Mouse (Mus musculus) heart, embryonic 14.5 days (tissue): Measurements from ENCODE around the gene Ccer2. TPM values are rescaled to one million over a fixed set of nuclear protein-coding genes. Genes with fewer than 3 reads are reported as not detected.

Experiments
- ATAC-seq: fragments of 200-750 bp; cut with Nextera tagmentation; 2 replicates; pipeline ENCODE4 v1.8.0; 2017; ENCODE audit warnings: low read depth, moderate TSS enrichment; ENCODE audit not compliant: insufficient number of reproducible peaks, insufficient read depth, low FRiP score
- H3K27ac ChIP-seq, 2 experiments: fragments of 200-500 bp in 1 of 2; fragments of 300-500 bp in 1 of 2; sonication (generic) in 1 of 2; replicated peaks in 1 of 2; 2 replicates each; pipeline ENCODE4 v1.5.1; 2012 to 2014; ENCODE audit warnings: low read depth in 2 of 2, low read length in 2 of 2, control low read depth in 1 of 2, mild to moderate bottlenecking in 1 of 2, mixed read lengths in 1 of 2; ENCODE audit not compliant: control insufficient read depth in 1 of 2, insufficient read depth in 1 of 2
- H3K27me3 ChIP-seq: fragments of 300-500 bp; sonication (generic); 2 replicates; pipeline ENCODE4 v1.6.1; 2014; ENCODE audit warnings: mild to moderate bottlenecking, low read length, control low read depth; ENCODE audit not compliant: control insufficient read depth, insufficient read depth
- H3K36me3 ChIP-seq: fragments of 300-500 bp; sonication (generic); 2 replicates; pipeline ENCODE4 v1.6.1; 2014; ENCODE audit warnings: mild to moderate bottlenecking, control low read depth, low read length, mixed read lengths; ENCODE audit not compliant: control insufficient read depth, insufficient read depth
- H3K4me1 ChIP-seq, 2 experiments: fragments of 200-500 bp in 1 of 2; fragments of 300-500 bp in 1 of 2; sonication (generic) in 1 of 2; 2 replicates each; pipeline ENCODE4 v1.6.1; 2012 to 2014; ENCODE audit warnings: low read length in 2 of 2, control low read depth in 1 of 2, mixed read lengths in 1 of 2; ENCODE audit not compliant: control insufficient read depth in 2 of 2, insufficient read depth in 2 of 2
- H3K4me2 ChIP-seq: fragments of 300-500 bp; sonication (generic); 2 replicates; pipeline ENCODE4 v1.6.1; 2014; ENCODE audit warnings: mild to moderate bottlenecking, low read length
- H3K4me3 ChIP-seq, 2 experiments: fragments of 200-500 bp in 1 of 2; fragments of 300-500 bp in 1 of 2; sonication (generic) in 1 of 2; 2 replicates each; pipeline ENCODE4 v1.5.1; 2012 to 2014; ENCODE audit warnings: low read length in 2 of 2, mild to moderate bottlenecking in 2 of 2, control low read depth in 1 of 2, low read depth in 1 of 2, moderate library complexity in 1 of 2; ENCODE audit not compliant: control insufficient read depth in 1 of 2, insufficient read depth in 1 of 2
- H3K9ac ChIP-seq: fragments of 300-500 bp; sonication (generic); 2 replicates; pipeline ENCODE4 v1.6.1; 2014; ENCODE audit warnings: mild to moderate bottlenecking, low read length
- H3K9me3 ChIP-seq: fragments of 300-500 bp; sonication (generic); 2 replicates; pipeline ENCODE4 v1.6.1; 2016; ENCODE audit warnings: low read length, control low read depth; ENCODE audit not compliant: control insufficient read depth
- WGBS: fragments of 180-500 bp; shearing (Covaris S2); extraction: QIAGEN DNeasy Blood & Tissue Kit; methylation state at CpG from one replicate; pipeline ENCODE4 v1.1.7; 2014; 5-methylcytosine and 5-hydroxymethylcytosine counted together
- polyA plus RNA-seq: library from polyadenylated mRNA; unstranded; fragments of >200 nt; fragmentation: Nextera tagmentation; extraction: Ambion mirVana; gene quantifications from 2 replicates; pipeline ENCODE4 v1.2.1, GENCODE M21; 2014

Gene Ccer2
- polyA plus RNA-seq, 1 experiment from 2014 or later, result not detected

DNA sequence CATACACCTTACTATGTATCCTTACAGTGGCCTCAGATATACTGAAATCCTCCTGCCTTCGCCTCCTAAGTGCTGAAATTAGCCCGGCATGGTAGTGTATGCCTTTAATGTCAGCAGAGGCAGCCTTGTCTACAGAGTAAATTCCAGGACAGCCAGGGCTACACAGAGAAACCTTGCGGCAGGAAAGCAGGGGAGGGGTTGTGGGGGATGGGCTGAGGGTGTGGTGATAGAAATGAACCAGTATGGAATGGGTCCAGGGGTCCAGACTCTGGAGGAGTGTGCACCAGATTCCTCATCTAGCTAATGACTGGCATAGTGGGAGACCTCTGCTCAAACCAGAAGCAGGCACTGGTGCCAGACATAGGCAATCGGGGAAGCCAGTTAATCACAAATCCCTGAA, 36.8 kb upstream of the Ccer2 start:
- ATAC-seq, result no peak
- WGBS, result 23% methylated on average over 4 of the region's 4 CpGs
- Histone ChIP-seq H3K27me3 (no peaks in the 10 kb centered on the region), H3K4me2 (0 out of 2 replicates have a peak overlapping the region, but pooled peaks have one; percentile 4), H3K4me3 (no peak overlapping the region), H3K9me3 (no peaks in the 10 kb centered on the region), H3K36me3 (no peaks in the 10 kb centered on the region; the same call in 1 of the 2 replicates), H3K9ac (no peak overlapping the region), H3K27ac (no peak overlapping the region), H3K4me1 (peaks cover 14 to 17% of the 10 kb centered on the region in 2 experiments)

DNA sequence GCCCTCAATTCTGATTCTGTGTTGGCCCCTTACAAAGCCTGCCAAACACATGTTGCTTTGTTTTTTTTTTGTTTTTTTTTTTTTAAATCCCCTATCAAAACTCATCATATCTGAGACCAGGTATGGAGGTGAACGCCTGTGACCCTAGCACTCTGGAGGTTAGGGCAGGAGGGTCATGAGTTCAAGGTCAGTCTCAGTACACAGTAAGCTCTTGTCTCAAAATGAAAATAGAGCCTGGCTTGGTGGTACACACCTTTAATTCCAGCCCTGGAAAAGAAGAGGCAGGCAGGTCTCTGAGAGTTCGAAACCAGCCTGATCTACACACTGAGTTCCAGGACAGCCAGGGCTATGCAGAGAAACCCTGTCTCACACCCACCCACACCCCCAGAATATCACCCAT, 36.3 kb upstream of the Ccer2 start:
- no peak overlapping the region for H3K4me2 ChIP-seq
- H3K9me3 ChIP-seq, result no peaks in the 10 kb centered on the region
- H3K27ac ChIP-seq, result no peak overlapping the region
- H3K9ac ChIP-seq, result no peak overlapping the region
- H3K36me3 ChIP-seq, result peaks cover 3% of the 10 kb centered on the region; the same call in 1 of the 2 replicates
- WGBS, result 71% methylated on average over 2 of the region's 2 CpGs
- peaks cover 9 to 16% of the 10 kb centered on the region in 2 experiments for H3K4me1 ChIP-seq
- ATAC-seq, result no peak
- H3K4me3 ChIP-seq, result no peak overlapping the region
- no peaks in the 10 kb centered on the region for H3K27me3 ChIP-seq

DNA sequence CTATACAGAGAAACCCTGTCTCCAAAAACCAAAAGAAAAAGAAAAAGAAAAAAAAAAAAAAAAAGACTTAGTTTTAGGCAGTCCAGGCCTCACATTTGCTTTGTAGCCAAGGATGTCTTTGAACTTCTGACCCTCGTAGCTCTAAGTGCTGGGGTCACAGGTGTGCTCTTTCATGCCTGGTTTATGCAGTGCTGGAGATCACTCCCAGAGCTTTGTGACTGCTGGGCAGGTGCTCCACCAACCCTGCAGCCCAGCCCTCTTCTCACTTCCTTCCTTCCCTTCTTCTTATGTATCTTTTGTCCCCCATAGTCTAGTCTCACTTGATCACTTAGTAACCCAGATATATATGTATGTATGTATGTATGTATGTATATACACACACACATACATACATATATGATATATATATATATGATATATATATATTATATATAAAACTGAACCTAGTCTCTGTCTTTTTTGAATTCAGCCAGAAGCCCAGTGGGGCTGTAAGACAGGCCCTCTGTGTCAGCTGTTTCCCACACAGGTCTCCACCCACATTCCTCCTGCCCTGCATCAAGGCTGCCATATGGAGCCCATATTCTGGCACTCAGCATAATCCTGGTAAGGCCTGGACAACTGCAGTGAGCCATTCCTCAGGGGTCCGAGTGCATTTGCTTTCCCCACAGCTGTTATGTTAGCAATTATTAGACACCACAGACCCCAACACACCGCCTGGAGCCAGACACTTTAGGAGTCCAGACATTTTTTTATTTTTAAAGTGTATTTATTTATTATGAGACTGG, 35.0 kb upstream of the Ccer2 start:
- Histone ChIP-seq H3K4me3 (no peak overlapping the region), H3K27ac (no peak overlapping the region), H3K4me2 (no peak overlapping the region), H3K27me3 (no peaks in the 10 kb centered on the region), H3K4me1 (peaks cover 2 to 9% of the 10 kb centered on the region in 2 experiments), H3K36me3 (peaks cover 13% of the 10 kb centered on the region; the same call in 1 of the 2 replicates), H3K9ac (no peak overlapping the region), H3K9me3 (no peaks in the 10 kb centered on the region)
- ATAC-seq, result no peak
- 71% methylated on average over 3 of the region's 3 CpGs for WGBS

DNA sequence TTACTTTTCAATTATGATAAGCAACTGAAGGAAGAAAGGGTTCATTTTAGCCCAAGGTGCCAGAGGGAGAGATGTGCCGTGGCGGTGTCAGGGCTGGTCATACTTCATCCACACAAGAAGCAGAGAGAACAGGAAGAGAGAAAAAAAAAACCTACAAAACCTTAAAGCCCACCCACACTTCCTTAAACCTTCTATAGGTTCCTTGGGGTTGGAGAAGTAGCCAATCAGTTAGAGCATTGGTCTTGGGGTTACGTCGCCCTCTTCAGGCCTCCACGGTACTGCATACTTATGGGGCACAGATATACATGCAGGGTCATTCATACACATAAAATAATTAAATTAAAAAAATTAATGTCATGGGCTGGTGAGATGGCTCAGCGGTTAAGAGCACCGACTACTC, 33.9 kb upstream of the Ccer2 start:
- no peak overlapping the region for H3K27ac ChIP-seq
- ATAC-seq, result no peak
- 90% methylated on average over 7 of the region's 7 CpGs for WGBS
- no peak overlapping the region for H3K9ac ChIP-seq
- peaks cover 3 to 9% of the 10 kb centered on the region in 2 experiments for H3K4me1 ChIP-seq
- H3K9me3 ChIP-seq, result no peaks in the 10 kb centered on the region
- H3K4me3 ChIP-seq, result no peak overlapping the region
- no peak overlapping the region for H3K4me2 ChIP-seq
- no peaks in the 10 kb centered on the region for H3K27me3 ChIP-seq
- H3K36me3 ChIP-seq, result peaks cover 13% of the 10 kb centered on the region; the same call in 1 of the 2 replicates

DNA sequence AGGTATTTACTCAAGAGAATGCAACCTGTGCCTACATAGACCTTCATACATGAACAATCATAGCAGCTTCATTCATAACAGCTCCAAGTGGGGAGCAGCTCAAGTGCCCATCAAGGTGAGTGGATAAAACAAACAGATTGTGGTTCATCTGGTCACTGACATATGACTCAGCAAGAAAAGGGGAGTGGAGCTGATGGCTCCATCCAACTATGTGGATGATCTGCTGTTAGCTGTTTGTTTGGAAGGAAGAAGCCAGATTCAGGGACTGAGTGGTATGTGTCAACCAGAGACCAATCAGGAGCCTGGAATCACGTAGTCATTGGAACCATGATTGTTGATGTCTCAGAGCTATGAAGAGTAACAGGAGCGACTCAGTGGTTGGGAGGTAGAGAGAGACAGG, 31.4 kb upstream of the Ccer2 start:
- no peak for ATAC-seq
- no peak overlapping the region for H3K9ac ChIP-seq
- WGBS, result 95% methylated on average over 2 of the region's 2 CpGs

DNA sequence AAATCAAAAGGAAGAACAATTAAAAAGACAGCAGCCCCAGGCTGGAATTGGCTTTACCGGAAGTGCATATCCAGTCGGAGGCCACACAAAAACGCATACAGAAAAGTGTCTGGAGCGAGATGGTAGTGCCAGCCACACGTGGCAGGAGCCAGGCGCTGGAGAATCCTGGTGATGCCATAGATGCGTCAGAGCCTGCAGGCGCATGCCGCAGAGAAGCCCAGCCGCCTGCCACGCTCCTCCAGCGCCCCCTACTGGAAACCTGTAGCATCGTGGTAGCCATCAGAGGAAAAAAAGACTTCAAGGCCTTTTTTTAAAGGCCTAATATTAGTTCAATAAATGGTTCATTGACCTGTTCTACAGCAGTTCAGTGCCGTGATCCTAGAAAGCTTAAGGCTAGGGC, 29.4 kb upstream of the Ccer2 start:
- 8% methylated on average over 14 of the region's 14 CpGs for WGBS
- Histone ChIP-seq H3K27ac (no peak overlapping the region), H3K4me3 (no peak overlapping the region), H3K9ac (no peak overlapping the region), H3K4me2 (no peak overlapping the region), H3K27me3 (no peaks in the 10 kb centered on the region), H3K4me1 (peaks cover 0 to 2% of the 10 kb centered on the region in 2 experiments; a peak in 1 of 4 replicates), H3K36me3 (peaks cover 13% of the 10 kb centered on the region; the same call in 1 of the 2 replicates), H3K9me3 (peaks cover 6% of the 10 kb centered on the region)
- ATAC-seq, result no peak

More for the DNA sequence above, 31.4 kb upstream of the Ccer2 start:
- Histone ChIP-seq H3K36me3 (peaks cover 13% of the 10 kb centered on the region; the same call in 1 of the 2 replicates), H3K4me3 (no peak overlapping the region), H3K27ac (no peak overlapping the region), H3K4me2 (no peak overlapping the region), H3K4me1 (peaks cover 0 to 3% of the 10 kb centered on the region in 2 experiments; a peak in 2 of 4 replicates), H3K9me3 (no peaks in the 10 kb centered on the region), H3K27me3 (no peaks in the 10 kb centered on the region)

DNA sequence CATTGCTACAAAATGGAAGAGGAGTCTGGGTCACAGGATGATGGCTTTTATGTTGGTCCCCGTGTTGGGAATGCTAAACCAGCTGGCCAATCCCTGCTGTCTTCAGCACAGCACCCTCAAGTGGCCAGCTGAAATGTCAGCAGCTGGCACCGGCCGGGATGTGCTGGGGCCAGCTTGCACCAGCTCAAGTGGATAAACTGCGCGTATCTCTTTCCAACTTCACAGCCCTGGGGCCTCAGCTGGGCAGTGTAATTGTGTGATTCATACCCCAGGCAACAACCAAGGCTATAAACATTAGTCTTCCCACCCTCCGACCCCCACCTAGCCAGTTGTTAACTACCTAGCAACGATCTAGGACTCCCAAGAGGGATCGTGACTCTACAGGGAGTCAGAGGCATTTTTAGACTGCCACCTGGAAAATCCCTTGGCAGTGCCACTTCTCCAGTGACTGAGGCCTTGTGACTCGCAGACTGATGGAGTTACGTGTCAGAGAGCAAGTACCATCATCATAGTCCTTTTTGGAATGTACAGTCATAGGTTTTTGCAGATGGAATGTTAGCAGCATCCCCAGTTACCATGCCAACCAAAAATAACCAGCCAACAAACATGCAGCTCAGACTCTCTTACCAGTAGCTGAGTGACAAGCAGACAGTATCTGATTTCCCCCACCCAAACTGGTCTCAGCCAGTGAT, 28.2 kb upstream of the Ccer2 start:
- no peaks in the 10 kb centered on the region for H3K27me3 ChIP-seq
- no peak overlapping the region for H3K27ac ChIP-seq
- peaks cover 13% of the 10 kb centered on the region; the same call in 1 of the 2 replicates for H3K36me3 ChIP-seq
- peaks cover 2 to 7% of the 10 kb centered on the region in 2 experiments for H3K4me1 ChIP-seq
- H3K4me2 ChIP-seq, result no peak overlapping the region
- no peak for ATAC-seq
- no peak overlapping the region for H3K4me3 ChIP-seq
- 53% methylated on average over 10 of the region's 10 CpGs for WGBS
- H3K9ac ChIP-seq, result no peak overlapping the region
- H3K9me3 ChIP-seq, result peaks cover 6% of the 10 kb centered on the region
